Mouse (Mus musculus) CH12.LX (cell line): Measurements from ENCODE around the gene Frrs1.

Experiments used
- CTCF ChIP-seq, 2 experiments: IDR thresholded peaks in 1 of 2; conservative IDR thresholded peaks in 1 of 2; 2 replicates each; pipeline ENCODE4 v1.5.1; 2011 to 2012; ENCODE audit warnings: low read depth in 2 of 2, low read length in 2 of 2, improper control_type of control experiment in 1 of 2, inconsistent platforms in 1 of 2, mild to moderate bottlenecking in 1 of 2, moderate library complexity in 1 of 2
- ELF1 ChIP-seq: IDR thresholded peaks from 2 replicates; pipeline ENCODE4 v1.6.1; 2014; ENCODE audit warnings: low read depth, mild to moderate bottlenecking, inconsistent platforms, low read length, improper control_type of control experiment
- NRF1 ChIP-seq: IDR thresholded peaks from 2 replicates; pipeline ENCODE4 v1.6.1; 2014; ENCODE audit warnings: low read depth, mild to moderate bottlenecking, inconsistent platforms, low read length, improper control_type of control experiment, moderate library complexity
- PAX5 ChIP-seq: IDR thresholded peaks from 2 replicates; pipeline ENCODE4 v1.6.1; 2012; ENCODE audit warnings: low read length, inconsistent platforms, mixed read lengths
- POLR2A ChIP-seq: IDR thresholded peaks from 2 replicates; pipeline ENCODE4 v1.6.1; 2011; ENCODE audit warnings: low read depth, mild to moderate bottlenecking, improper control_type of control experiment, low read length
- POLR2AphosphoS2 ChIP-seq: IDR thresholded peaks from 2 replicates; pipeline ENCODE4 v1.6.1; 2011; ENCODE audit warnings: low read depth, low read length, improper control_type of control experiment
- TCF12 ChIP-seq: IDR thresholded peaks from 2 replicates; pipeline ENCODE4 v1.6.1; 2014; ENCODE audit warnings: low read depth, mild to moderate bottlenecking, inconsistent platforms, low read length, improper control_type of control experiment
- USF1 ChIP-seq: IDR thresholded peaks from 2 replicates; pipeline ENCODE4 v1.6.1; 2014; ENCODE audit warnings: low read depth, mild to moderate bottlenecking, inconsistent platforms, low read length, improper control_type of control experiment

GRCm38 (mm10) chr3:116848936-116849335 is 10.3 kb upstream of the Frrs1 start:
- no peak for TF ChIP-seq ELF1
- TF ChIP-seq CTCF (conservative IDR thresholded peaks at IDR 0.05 in 1 of 2, IDR thresholded peaks at IDR 0.05 in 1 of 2; ENCODE audit: low read depth in 2 of 2, low read length in 2 of 2), result no peak
- TF ChIP-seq POLR2AphosphoS2, result no peak
- TF ChIP-seq POLR2A, result no peak
- TF ChIP-seq TCF12, result no peak
- no peak for TF ChIP-seq USF1
- no peak for TF ChIP-seq NRF1
- no peak for TF ChIP-seq PAX5
